Mouse (Mus musculus): Measurements from ENCODE around the gene H2-Q7.
"Not testable (repeated sequence)": the region's sequence is repeated elsewhere in the genome, so short reads cannot be mapped to it uniquely, and the experiment has no call there.

H2-Q7 gene

DNA sequence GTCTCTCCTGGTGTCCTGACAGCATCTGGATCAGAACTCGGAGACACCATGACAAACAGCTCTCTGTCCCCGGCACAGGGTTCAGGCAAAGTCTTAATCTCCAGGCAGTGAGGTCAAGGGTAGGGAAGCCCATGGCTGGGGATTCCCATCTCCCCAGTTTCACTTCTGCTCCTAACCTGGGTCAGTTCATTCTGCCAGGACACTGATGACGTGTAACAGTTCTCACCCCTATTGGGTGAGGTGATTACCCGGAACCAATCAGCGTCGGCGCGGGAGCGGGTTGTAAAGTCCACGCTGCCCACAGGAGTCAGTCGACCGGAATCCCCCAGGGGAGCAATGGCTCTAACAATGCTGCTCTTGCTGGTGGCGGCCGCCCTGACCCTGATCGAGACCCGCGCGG, at the start of gene H2-Q7:
H2-Q7 (plus strand) TSS at position 271 of the 400 bp plus-strand sequence.
- peak; percentile 78 for DNase-seq (ENCODE audit: low read depth, low spot score)

DNA sequence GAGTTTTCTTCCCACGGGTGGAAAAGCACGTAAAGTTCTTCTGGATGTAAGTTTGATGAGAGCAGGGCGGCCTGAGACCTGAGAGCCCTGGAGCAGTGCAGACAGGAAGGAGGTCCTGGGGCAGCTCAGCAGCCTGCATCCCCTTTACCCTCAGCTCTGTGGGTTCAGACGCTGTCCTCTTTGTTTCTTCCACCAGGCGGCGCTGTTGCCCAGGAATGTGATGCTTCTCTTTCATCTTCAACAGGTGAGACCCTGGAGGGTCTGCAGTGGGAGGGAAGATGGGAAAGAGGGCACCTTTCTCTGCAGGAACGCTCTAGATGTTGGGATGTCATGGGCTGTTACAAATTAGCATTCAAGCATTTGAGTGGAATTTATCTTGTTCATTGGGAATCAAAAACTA, 49.2 kb upstream of the H2-Q7 start:
- DNase-seq (ENCODE audit: low read depth, low spot score): peak; percentile 37

DNA sequence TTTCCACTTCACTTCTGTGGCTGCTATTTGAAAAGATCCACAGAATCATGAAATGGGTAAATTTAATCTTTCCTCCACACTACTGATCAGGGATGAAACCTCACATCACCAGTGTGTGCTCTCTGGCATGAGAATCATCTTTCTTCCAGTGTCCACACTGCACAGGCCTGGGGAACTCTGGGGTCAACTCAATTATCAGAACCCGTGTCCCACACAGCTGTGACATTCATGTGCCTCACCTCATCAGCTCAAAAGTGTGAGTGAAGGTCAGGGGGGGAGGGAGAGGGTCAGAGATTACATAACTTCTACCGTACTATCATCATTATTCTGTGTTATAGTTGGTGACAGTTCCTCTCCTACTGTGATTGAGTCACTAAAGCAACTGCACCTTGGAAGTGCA, 46.3 kb upstream of the H2-Q7 start:
- not testable (repeated sequence) for DNase-seq (ENCODE audit: low read depth, low spot score)

DNA sequence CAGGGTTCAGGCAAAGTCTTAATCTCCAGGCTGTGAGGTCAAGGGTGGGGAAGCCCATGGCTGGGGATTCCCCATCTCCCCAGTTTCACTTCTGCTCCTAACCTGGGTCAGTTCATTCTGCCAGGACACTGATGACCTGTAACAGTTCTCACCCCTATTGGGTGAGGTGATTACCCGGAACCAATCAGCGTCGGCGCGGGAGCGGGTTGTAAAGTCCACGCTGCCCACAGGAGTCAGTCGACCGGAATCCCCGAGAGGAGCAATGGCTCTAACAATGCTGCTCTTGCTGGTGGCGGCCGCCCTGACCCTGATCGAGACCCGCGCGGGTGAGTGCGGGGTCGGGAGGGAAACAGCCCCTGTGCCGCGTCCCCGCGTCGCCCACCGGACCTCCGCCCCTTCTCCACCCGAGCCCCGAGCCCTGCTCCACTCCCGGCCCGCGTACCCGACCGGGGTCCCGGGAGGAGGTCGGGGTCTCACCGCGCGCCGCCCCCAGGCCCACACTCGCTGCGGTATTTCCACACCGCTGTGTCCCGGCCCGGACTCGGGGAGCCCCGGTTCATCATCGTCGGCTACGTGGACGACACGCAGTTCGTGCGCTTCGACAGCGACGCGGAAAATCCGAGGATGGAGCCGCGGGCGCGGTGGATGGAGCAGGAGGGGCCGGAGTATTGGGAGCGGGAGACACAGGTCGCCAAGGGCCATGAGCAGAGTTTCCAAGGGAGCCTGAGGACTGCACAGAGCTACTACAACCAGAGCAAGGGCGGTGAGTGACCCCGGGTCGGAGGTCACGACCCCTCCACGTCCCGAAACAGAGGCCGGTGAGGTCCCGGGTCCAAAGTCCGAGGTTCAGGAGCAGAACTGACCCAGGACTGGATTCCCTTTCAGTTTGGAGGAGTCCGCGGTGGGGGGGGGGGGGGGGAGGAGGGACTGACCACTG, 44.8 kb upstream of the H2-Q7 start:
- not testable (repeated sequence) for DNase-seq (ENCODE audit: low read depth, low spot score)

DNA sequence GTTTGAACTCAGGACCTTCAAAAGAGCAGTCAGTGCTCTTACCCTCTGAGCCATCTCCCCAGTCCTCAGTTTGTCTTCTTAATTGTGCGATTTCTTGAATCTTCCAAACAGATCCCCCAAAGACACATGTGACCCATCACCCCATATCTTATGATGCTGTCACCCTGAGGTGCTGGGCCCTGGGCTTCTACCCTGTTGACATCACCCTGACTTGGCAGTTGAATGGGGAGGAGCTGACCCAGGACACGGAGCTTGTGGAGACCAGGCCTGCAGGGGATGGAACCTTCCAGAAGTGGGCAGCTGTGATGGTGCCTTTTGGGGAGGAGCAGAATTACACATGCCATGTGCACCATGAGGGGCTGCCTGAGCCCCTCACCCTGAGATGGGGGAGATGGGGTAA, 42.0 kb upstream of the H2-Q7 start:
- DNase-seq (ENCODE audit: low read depth, low spot score): peak; percentile 1

DNA sequence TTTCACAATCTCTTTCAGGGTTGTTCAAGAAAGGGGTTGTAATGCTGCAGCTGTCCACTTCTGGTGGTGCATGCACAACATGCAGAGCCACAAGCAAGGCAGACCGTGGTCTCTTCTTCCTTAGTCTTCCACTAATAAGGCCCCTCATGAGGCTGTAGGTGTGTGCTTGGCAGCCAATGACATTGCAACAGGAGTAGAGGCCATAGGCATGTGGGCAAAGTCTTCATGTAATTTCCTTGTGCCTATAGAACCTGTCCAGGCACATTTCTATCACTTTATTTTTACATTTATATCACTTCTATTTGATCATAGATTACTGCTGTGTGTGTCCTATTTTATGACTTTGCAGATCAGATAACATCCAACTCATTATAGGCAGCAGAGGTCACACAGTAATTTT, 25.9 kb upstream of the H2-Q7 start:
- DNase-seq (ENCODE audit: low read depth, low spot score): not testable (repeated sequence)

DNA sequence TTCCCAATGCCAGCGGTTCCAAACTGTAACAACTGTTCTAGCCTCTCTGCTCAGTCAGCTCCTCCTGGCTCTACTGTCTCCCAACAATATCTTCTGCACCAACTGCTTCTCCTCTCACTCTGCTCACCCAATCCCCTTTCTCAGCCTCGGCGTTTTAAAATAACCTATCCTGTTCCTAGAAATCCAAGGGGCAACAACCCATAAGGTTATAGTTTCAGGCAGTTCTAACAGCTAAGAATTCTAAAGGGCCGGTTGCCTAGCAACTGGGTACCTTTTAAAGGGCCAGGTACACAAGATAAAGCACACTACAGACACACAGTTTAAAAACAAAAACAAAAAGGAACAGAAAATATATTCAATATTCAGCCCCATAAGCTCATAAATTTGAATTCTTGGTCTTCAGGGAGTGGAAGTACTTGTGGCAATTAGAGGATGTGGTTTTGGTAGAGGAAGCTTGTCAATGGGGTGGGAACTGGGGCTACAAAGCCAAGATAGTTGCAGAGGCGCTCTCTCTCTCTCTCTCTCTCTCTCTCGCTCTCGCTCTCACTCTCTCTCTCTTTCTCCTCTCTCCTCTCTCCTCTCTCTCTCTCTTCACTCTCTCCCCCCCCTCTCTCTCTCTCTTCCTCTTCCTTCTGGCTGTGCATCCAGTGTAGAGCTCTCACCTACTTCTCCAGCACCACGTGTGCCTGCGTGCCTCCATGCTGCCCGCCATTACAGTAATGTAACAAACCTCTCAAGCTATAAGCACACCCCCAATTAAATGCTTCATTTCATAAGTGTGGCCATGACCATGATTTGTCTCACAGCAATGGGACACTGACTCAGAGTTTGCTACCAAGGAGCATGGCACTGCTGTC, 23.5 kb upstream of the H2-Q7 start:
- DNase-seq (ENCODE audit: low read depth, low spot score): not testable (repeated sequence)

DNA sequence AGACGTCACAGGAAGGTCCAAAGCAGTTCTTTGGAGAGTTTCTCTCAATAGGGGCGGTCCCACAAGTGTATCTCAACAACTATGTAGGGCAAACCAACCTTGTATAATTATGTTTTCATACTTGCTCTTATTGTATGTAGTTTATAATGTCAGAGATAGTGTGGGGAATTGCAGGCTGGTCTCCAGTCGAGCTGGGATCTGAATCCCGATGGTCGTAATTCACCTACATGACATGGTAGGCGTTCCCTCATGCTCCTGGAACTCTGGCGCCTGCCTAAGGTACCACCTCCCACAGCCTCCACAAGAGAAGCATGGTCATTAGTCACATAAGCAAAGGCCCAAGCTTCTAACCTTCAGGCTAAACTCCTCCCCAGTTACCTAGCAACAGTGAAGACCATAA, 20.2 kb upstream of the H2-Q7 start:
- no peak for DNase-seq (ENCODE audit: low read depth, low spot score)

DNA sequence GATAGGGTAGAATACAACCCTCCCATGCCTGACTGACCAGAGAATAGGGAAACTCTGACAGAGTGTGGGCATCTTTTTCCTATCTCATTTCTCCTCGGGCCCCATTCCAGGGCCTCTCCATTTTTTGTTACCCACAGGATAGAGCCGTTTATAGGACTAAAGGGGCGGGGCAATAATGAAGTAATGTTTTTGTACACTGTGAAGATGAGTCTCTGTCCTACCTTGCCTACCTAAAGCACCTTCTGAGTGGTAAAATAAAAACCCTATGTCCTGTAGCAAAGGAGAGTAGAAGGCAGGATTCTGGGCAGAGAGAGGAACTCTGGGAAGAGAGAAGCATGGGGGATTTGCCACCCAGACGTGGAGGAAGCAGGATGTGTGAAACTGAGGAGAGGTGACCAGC, 19.4 kb upstream of the H2-Q7 start:
- not testable (repeated sequence) for DNase-seq (ENCODE audit: low read depth, low spot score)

DNA sequence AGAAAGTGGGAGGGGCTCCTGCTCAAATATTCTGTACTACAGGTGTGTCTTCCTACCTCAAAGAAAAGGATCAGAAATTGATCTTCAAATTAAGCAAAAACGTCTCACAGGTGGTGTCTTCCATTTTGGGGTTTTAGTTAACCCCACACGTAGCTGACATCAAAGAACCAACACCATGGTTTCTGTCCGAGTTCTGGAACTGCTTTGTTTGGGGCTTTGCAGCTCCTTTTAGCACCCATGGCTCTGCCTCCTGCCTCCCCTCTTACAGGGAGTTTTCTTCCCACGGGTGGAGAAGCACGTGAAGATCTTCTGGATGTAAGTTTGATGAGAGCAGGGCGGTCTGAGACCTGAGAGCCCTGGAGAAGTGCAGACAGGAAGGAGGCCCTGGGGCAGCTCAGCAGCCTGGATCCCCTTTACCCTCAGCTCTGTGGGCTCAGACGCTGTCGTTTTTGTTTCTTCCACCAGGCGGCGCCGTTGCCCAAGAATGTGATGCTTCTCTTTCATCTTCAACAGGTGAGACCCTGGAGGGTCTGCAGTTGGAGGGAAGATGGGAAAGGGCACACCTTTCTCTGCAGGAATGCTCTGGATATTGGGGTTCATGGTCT, 18.6 kb upstream of the H2-Q7 start:
- DNase-seq (ENCODE audit: low read depth, low spot score): peak; percentile 65

DNA sequence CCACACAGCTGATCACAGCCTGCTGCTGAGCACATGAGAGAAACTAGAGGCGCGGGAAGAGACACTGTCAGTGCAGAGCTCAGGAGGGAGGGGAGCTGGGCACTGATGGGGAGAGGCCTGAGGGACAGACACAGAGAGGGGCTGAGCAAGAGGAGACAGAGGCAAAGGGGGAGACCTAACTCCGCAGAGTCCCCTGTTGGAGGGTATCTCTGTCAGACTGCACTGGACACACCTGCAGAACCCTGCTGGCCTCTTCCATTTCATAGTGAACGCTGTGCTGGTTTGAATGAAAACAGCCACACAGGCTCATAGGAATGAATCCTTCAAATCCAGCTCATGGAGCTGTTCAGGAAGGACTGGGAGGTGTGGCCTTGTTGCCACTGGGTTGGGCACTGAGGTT, 17.6 kb upstream of the H2-Q7 start:
- not testable (repeated sequence) for DNase-seq (ENCODE audit: low read depth, low spot score)

DNA sequence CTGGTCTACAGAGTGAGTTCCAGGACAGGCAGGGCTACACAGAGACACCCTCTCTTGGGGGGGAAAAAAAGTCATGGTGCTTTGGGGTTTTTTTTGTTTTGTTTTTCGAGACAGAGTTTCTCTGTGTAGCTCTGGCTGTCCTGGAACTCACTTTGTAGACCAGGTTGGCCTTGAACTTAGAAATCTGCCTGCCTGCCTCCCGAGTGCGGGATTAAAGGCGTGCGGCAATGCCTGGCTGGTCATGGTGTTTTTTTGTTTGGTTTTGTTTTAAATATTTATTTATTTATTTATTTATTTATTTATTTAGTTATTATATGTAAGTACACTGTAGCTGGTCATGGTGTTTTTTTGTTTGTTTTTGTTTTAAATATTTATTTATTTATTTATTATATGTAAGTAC, 16.6 kb upstream of the H2-Q7 start:
- DNase-seq (ENCODE audit: low read depth, low spot score): not testable (repeated sequence)

DNA sequence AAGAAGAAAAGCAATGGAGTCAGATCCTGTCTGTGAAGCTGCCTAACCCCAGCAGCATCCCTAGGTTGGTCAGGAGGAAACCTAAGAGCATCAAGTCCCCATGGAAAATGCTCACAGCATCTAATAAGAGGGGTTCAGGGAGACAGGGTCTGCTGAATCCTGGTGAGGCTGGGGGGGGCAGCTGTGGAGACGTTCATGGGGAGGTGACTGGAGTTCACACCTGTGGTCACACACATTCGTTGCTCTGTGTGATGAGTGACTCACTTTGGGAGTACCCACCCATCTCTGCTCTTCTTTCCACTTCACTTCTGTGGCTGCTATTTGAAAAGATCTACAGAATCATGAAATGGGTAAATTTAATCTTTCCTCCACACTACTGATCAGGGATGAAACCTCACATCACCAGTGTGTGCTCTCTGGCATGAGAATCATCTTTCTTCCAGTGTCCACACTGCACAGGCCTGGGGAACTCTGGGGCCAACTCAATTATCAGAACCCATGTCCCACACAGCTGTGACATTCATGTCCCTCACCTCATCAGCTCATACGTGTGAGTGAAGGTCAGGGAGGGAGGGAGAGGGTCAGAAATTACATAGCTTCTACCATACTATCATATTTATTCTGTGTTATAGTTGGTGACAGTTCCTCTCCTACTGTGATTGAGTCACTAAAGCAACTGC, 15.7 kb upstream of the H2-Q7 start:
- DNase-seq (ENCODE audit: low read depth, low spot score): not testable (repeated sequence)

DNA sequence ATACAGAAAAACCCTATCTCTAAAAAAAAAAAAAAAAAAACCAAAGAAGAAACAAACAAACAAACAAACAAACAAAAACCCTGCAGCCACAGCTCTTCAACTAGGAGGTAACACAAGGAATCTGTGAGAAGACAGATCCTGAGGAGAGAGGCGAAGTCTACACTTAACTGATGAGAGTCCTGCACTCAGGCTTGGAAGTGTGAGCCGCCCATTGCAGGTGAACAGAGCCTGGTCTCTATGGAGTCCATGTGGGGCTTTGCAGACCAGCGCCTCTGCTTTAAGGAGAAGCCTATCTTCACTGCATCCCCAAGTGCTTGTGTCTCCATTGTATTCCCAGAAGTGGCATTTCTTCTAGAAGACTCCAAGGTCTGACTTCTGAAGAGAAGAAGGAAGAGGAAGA, 14.8 kb upstream of the H2-Q7 start:
- not testable (repeated sequence) for DNase-seq (ENCODE audit: low read depth, low spot score)

DNA sequence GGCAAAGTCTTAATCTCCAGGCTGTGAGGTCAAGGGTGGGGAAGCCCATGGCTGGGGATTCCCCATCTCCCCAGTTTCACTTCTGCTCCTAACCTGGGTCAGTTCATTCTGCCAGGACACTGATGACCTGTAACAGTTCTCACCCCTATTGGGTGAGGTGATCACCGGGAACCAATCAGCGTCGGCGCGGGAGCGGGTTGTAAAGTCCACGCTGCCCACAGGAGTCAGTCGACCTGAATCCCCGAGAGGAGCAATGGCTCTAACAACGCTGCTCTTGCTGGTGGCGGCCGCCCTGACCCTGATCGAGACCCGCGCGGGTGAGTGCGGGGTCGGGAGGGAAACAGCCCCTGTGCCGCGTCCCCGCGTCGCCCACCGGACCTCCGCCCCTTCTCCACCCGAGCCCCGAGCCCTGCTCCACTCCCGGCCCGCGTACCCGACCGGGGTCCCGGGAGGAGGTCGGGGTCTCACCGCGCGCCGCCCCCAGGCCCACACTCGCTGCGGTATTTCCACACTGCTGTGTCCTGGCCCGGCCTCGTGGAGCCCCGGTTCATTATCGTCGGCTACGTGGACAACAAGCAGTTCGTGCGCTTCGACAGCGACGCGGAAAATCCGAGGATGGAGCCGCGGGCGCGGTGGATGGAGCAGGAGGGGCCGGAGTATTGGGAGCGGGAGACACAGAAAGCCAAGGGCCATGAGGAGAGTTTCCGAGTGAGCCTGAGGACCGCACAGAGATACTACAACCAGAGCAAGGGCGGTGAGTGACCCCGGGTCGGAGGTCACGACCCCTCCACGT, 14.1 kb upstream of the H2-Q7 start, which contains the start of gene H2-Q6:
H2-Q6 (plus strand) TSS at position 227 of the 793 bp plus-strand sequence.
- peak; percentile 87 for DNase-seq (ENCODE audit: low read depth, low spot score)

DNA sequence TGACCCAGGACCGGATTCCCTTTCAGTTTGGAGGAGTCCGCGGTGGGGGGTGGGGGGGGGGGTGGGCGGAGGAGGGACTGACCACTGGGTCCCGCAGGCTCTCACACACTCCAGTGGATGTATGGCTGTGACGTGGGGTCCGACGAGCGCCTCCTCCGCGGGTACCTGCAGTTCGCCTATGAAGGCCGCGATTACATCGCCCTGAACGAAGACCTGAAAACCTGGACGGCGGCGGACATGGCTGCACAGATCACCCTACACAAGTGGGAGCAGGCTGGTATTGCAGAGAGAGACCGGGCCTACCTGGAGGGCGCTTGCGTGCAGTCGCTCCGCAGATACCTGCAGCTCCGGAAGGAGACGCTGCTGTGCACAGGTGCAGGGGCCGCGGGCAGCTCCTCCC, 13.5 kb upstream of the H2-Q7 start:
- DNase-seq (ENCODE audit: low read depth, low spot score): peak; percentile 34

DNA sequence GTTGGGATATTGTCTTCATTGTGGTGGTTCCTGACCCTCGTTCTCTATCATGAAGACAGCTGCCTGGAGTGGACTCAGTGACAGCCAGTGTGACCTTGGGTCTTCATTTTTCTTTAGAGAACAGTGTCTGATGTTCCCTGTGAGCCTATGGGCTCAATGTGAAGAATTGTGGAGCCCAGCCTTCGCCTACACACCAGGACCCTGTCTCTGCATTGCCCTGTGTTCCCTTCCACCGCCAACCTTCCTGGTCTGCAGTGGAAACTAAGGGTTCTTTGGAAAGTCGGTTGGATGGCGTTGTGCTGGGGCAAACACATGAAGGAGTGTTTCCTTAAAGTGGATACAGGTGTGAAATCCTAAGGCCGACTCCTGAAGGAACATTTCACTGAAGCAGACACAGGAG, 10.1 kb upstream of the H2-Q7 start:
- DNase-seq (ENCODE audit: low read depth, low spot score): not testable (repeated sequence)

DNA sequence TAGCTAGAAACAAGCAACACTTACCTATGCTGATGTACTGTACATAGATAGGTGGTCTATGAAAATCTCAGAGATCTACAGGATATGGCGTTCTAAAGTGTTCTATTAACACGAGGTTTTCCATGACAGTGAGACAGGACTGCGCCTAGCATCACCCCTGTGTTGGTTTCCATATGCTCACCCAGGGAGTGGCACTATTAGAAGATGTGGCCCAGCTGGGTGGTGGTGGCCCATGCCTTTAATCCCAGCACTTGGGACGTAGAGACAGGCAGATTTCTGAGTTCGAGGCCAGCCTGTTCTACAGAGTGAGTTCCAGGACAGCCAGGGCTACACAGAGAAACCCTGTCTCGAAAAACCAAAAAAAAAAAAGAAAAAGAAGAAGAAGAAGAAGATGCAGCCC, 8.3 kb upstream of the H2-Q7 start:
- DNase-seq (ENCODE audit: low read depth, low spot score): not testable (repeated sequence)

DNA sequence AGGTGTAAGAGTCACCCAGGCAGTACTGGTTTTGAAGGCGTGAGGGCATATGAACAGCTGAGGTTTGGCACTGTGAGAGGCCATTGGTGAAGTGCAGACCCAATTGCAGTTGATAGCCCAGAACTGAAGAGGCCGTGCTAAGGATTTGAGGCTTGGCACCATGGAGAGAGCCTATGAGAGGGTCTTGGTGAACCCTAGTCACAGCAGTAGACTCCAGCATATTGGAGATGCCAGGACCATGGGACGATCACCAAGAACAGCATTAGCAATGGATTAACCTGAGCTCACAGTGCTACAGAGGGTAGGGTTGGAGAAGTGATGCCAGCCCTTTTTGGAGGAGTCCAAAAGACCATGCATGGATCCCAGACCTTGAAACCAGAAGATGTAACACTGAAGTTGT, 6.8 kb upstream of the H2-Q7 start:
- DNase-seq (ENCODE audit: low read depth, low spot score): not testable (repeated sequence)

DNA sequence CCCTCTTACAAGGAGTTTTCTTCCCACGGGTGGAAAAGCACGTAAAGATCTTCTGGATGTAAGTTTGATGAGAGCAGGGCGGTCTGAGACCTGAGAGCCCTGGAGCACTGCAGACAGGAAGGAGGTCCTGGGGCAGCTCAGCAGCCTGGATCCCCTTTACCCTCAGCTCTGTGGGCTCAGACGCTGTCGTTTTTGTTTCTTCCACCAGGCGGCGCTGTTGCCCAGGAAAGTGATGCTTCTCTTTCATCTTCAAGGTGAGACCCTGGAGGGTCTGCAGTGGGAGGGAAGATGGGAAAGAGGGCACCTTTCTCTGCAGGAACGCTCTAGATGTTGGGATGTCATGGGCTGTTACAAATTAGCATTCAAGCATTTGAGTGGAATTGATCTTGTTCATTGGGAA, 4.1 kb upstream of the H2-Q7 start:
- not testable (repeated sequence) for DNase-seq (ENCODE audit: low read depth, low spot score)

Data from A20 (cell line).